Mouse (Mus musculus) heart, embryonic 15.5 days (tissue): Measurements from ENCODE around the gene Poc1a. TPM values are rescaled to one million over a fixed set of nuclear protein-coding genes. Genes with fewer than 3 reads are reported as not detected.
A peak's percentile ranks its signal among the peaks of the same experiment; 100 is the strongest.

Source experiments
- ATAC-seq: fragments of 200-750 bp; cut with Nextera tagmentation; replicated peaks from 2 replicates; pipeline ENCODE4 v1.8.0; 2017; ENCODE audit warnings: low read depth, moderate TSS enrichment; ENCODE audit not compliant: insufficient number of reproducible peaks, insufficient read depth, low FRiP score
- H3K27ac ChIP-seq: fragments of 300-500 bp; sonication (generic); 2 replicates; pipeline ENCODE4 v1.5.1; 2015; ENCODE audit warnings: mild to moderate bottlenecking, inconsistent platforms
- H3K27me3 ChIP-seq: fragments of 300-500 bp; sonication (generic); 2 replicates; pipeline ENCODE4 v1.6.1; 2015; ENCODE audit warnings: inconsistent platforms
- H3K36me3 ChIP-seq: fragments of 300-500 bp; sonication (generic); 2 replicates; pipeline ENCODE4 v1.6.1; 2015; ENCODE audit warnings: mild to moderate bottlenecking, inconsistent platforms
- H3K4me1 ChIP-seq: fragments of 300-500 bp; sonication (generic); replicated peaks from 2 replicates; pipeline ENCODE4 v1.6.1; 2015; ENCODE audit warnings: inconsistent platforms
- H3K4me2 ChIP-seq: fragments of 300-500 bp; sonication (generic); 2 replicates; pipeline ENCODE4 v1.6.1; 2015; ENCODE audit warnings: inconsistent platforms, mild to moderate bottlenecking, moderate library complexity
- H3K4me3 ChIP-seq: fragments of 300-500 bp; sonication (generic); 2 replicates; pipeline ENCODE4 v1.5.1; 2015; ENCODE audit warnings: mild to moderate bottlenecking, inconsistent platforms
- H3K9ac ChIP-seq: fragments of 300-500 bp; sonication (generic); 2 replicates; pipeline ENCODE4 v1.6.1; 2015; ENCODE audit warnings: mild to moderate bottlenecking, inconsistent platforms
- H3K9me3 ChIP-seq: fragments of 300-500 bp; sonication (generic); replicated peaks from 2 replicates; pipeline ENCODE4 v1.6.1; 2016; ENCODE audit warnings: inconsistent platforms
- WGBS: fragments of 180-500 bp; shearing (Covaris S2); methylation state at CpG from one replicate; pipeline ENCODE4 v1.1.7; 2015; ENCODE audit warnings: mixed read lengths; 5-methylcytosine and 5-hydroxymethylcytosine counted together
- polyA plus RNA-seq: library from polyadenylated mRNA; unstranded; fragments of >200 nt; fragmentation: Nextera tagmentation; extraction: Ambion mirVana; gene quantifications from 2 replicates; pipeline ENCODE4 v1.2.1, GENCODE M21; 2015

Gene Poc1a
- polyA plus RNA-seq, 1 experiment from 2014 or later = 23.7 TPM

DNA sequence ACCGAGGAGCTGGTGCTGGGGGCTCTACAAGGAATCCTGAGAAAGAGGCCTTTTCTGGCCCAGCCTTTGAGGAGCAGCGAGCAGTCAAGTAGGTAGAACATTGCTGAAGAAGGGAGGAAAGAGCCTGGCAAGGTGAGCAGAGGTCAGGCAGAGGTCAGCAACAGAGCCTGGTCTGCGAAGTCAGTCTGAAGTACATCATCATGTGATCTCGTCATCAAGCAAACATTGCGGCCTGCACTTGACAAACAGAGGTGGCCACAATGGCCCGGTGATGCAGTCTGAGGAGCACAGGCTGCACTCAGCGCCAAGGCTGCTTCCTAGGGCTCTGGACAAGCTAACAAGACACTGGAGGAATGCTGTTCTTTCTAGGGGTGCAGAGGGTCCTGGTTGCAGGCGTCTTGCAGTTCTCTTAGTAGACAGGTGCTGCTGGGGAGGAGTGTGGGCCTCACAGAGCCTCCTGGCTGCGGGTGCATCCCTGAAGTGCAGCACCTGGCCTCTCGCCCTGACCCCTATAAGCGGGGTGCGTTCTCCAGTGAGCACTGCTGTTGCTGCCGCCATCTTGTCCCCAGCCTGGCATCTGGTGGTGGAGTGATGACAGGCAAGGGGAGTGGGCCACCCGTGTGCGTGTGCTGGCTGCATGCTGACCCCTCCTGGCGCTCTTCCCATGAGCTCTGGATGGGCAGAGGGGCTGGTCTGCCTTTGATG lies 21.7 kb downstream of the Poc1a start:
- no peaks in the 10 kb centered on the region for H3K36me3 ChIP-seq

DNA sequence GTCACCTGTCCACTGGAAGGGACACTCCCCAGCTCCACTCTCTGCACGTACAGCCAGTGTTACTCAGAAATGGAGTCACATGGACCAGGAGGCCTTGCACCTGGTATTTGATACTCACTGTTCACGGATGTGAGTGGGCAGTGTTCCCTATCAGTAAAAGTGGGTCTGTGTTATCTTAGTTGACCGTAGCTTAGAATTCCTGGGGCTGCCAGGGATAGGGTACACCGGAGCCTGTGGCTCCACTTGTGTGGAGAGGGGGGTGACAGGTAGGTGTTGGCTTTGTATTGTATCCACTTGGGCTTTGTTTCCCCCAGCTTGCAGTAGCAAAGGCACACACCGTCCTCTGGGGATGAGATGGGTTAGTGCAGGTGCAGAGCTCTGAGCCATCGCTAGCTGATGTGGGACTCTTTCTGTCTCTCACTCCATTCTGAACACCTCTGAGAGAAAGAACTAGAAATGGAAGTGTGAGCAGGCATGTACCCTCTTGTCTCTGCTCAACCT lies 22.6 kb downstream of the Poc1a start:
- Histone ChIP-seq H3K27me3 (no peaks in the 10 kb centered on the region), H3K4me3 (no peak overlapping the region), H3K9ac (no peak overlapping the region), H3K4me2 (no peak overlapping the region), H3K9me3 (no peaks in the 10 kb centered on the region), H3K4me1 (peaks cover 21% of the 10 kb centered on the region), H3K36me3 (0 out of 2 replicates have a peak, but pooled peaks cover 2% of the 10 kb centered on the region), H3K27ac (no peak overlapping the region)
- WGBS = 50% methylated on average over 6 of the region's 6 CpGs
- ATAC-seq = 0 out of 2 replicates have a peak, but pooled peaks have one; percentile 3

More for the DNA sequence above, 21.7 kb downstream of the Poc1a start:
- Histone ChIP-seq H3K4me1 (peaks cover 20% of the 10 kb centered on the region), H3K4me3 (no peak overlapping the region), H3K4me2 (no peak overlapping the region), H3K9ac (no peak overlapping the region), H3K9me3 (no peaks in the 10 kb centered on the region), H3K27me3 (no peaks in the 10 kb centered on the region), H3K27ac (0 out of 2 replicates have a peak overlapping the region, but pooled peaks have one; percentile 32)
- WGBS = 65% methylated on average over 16 of the region's 16 CpGs
- no peak for ATAC-seq

DNA sequence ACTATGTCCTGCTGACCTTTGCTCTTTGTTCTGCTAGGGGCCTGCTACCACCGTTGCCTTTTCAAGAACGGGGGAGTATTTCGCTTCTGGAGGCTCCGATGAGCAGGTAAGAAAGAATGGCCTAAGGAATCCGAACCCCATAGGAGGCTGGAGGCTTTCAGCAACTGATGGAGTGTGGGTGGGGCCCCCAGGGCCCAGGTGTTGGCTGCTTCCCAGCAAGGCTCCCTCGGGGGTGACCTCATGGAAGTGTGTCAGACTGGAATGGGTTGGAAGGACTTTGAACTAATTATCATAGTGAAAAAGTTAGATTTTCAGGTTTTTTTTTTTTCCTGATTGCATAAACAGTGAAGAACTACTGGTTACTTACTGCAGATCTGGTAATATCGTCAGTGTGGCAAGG lies 24.4 kb downstream of the Poc1a start:
- Histone ChIP-seq H3K9ac (no peak overlapping the region), H3K4me3 (no peak overlapping the region), H3K27me3 (no peaks in the 10 kb centered on the region), H3K4me2 (no peak overlapping the region), H3K9me3 (no peaks in the 10 kb centered on the region), H3K4me1 (peaks cover 23% of the 10 kb centered on the region), H3K36me3 (0 out of 2 replicates have a peak, but pooled peaks cover 2% of the 10 kb centered on the region), H3K27ac (no peak overlapping the region)
- WGBS = 73% methylated on average over 7 of the region's 7 CpGs
- no peak for ATAC-seq

DNA sequence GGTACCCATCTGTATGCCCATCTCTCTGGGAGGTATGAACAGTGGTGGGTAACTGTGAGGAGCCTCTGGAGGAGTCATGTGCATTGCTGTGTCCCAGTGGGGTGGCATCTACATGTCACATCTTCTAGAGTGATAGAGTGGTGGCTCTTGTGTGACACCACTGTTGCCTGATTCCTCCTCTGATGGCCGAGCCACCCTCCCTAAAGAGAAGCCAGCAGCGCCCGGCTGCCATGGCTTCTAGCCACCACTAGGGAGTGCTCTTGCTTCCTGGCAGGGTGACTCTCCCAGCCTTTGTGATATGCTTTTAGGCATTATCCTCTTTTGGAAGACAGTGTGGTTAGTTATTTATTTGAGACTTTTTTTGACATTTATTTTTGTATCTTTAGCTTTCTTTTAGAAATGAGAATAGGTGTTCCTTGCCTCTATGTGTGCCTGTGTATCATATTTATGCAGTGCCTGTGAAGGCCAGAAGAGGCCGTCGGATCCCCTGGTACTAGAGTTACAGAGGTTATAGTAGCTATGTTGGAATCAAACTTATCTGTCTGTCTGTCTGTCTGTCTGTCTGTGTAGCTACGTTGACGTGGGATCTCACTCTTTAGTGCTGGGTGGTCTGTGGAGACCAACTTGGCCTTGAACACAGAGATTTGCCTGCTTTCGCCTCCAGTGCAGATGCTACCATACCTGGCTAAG lies 25.9 kb downstream of the Poc1a start:
- Histone ChIP-seq H3K36me3 (0 out of 2 replicates have a peak, but pooled peaks cover 2% of the 10 kb centered on the region), H3K4me1 (peaks cover 27% of the 10 kb centered on the region), H3K4me3 (no peak overlapping the region), H3K9ac (no peak overlapping the region), H3K27ac (no peak overlapping the region), H3K27me3 (no peaks in the 10 kb centered on the region), H3K9me3 (no peaks in the 10 kb centered on the region), H3K4me2 (no peak overlapping the region)
- no peak for ATAC-seq
- 48% methylated on average over 8 of the region's 8 CpGs for WGBS

DNA sequence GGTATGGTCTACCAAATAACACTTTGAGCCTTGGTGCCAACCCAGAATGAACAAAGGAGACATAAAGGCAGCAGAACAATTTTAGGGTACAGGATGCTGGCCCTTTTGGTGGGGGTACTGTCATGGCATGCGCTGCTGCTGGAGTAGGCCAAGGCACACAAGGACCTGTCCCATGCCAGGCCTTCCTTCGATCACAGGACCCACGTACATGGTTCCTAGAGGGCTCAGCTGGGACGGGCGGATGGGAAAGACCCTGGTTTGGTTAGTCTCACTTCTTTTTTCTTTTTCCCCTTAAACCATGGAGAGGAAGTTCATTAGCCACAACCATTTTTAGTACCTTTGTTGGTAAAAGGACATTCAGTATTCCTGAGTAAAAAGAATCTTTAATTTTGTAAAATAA lies 27.3 kb downstream of the Poc1a start:
- Histone ChIP-seq H3K27me3 (no peaks in the 10 kb centered on the region), H3K27ac (no peak overlapping the region), H3K4me2 (no peak overlapping the region), H3K36me3 (0 out of 2 replicates have a peak, but pooled peaks cover 2% of the 10 kb centered on the region), H3K4me3 (no peak overlapping the region), H3K4me1 (peaks cover 20% of the 10 kb centered on the region), H3K9me3 (no peaks in the 10 kb centered on the region), H3K9ac (no peak overlapping the region)
- ATAC-seq = no peak
- WGBS = 92% methylated on average over 5 of the region's 5 CpGs

DNA sequence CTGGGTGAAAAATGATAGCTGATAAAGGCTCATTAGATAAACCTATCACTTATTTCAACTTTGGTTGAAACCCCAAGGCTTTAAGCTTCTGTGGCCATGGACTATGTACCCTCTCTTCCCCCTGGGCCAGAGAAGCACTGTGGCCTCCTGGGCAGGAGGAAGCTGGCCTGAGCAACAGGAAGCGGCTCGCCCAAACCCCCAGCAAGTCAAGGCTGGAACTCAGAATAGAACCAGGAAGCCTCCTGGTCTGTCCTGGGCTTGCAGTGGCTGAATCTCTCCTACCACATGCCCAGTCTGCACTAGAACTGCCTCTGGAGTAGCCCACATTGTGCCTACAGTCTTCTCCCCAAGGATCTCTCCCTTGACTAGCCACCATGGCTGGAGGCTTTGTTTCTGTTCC lies 27.7 kb downstream of the Poc1a start:
- 0 out of 2 replicates have a peak overlapping the region, but pooled peaks have one; percentile 10 for H3K27ac ChIP-seq
- no peak overlapping the region for H3K9ac ChIP-seq
- H3K4me2 ChIP-seq = no peak overlapping the region
- no peaks in the 10 kb centered on the region for H3K9me3 ChIP-seq
- no peak overlapping the region for H3K4me3 ChIP-seq
- H3K27me3 ChIP-seq = no peaks in the 10 kb centered on the region
- ATAC-seq = no peak
- 0 out of 2 replicates have a peak, but pooled peaks cover 2% of the 10 kb centered on the region for H3K36me3 ChIP-seq
- WGBS = 78% methylated on average over 2 of the region's 2 CpGs
- H3K4me1 ChIP-seq = peaks cover 20% of the 10 kb centered on the region

DNA sequence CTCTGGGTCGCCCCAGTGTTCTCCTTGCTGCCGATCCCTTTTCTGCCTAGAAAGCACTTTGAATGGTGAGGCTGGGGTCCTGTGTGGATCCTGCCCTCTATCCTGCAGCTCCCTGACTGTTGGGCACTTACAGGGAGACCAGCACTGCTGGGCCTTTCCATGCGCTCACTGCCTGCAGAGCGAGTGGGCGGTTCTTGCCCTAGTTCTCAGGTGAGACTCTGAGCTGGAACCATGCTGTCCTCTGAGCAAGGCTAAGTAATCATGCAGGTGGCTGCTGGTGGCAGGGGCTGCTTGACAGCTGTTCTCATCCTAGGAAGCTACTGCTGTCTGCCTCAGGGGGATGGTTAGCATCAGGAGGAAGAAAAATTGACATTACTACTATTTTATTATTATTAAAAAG lies 28.1 kb downstream of the Poc1a start:
- Histone ChIP-seq H3K9ac (no peak overlapping the region), H3K27me3 (no peaks in the 10 kb centered on the region), H3K27ac (0 out of 2 replicates have a peak overlapping the region, but pooled peaks have one; percentile 10), H3K4me2 (no peak overlapping the region), H3K4me3 (no peak overlapping the region), H3K36me3 (0 out of 2 replicates have a peak, but pooled peaks cover 2% of the 10 kb centered on the region), H3K4me1 (peaks cover 18% of the 10 kb centered on the region), H3K9me3 (no peaks in the 10 kb centered on the region)
- no peak for ATAC-seq
- 86% methylated on average over 5 of the region's 5 CpGs for WGBS

DNA sequence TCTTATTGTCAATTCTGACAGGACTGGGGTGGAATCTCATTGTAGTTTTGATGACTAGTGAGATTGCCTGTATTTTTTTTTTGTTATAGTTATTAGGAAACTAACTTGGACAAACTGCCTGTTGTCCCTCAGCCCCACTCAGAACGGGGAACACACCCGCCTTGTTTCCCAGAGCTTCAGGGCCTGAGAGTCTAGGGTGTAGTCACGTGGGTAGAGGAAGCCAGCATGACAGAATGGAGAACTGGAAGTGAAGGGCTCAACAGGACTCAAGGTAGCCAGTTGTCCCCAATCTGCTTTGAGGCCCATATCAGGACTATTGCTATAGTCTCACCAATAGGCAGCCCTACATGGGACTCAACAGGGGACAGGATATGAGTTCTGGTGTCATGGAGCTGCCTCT lies 29.0 kb downstream of the Poc1a start:
- H3K4me1 ChIP-seq = peaks cover 14% of the 10 kb centered on the region
- no peak overlapping the region for H3K27ac ChIP-seq
- no peak for ATAC-seq
- no peaks in the 10 kb centered on the region for H3K9me3 ChIP-seq
- no peak overlapping the region for H3K9ac ChIP-seq
- peaks cover 2% of the 10 kb centered on the region; the same call in 1 of the 2 replicates for H3K36me3 ChIP-seq
- WGBS = 80% methylated on average over 3 of the region's 3 CpGs
- H3K4me3 ChIP-seq = no peak overlapping the region
- no peak overlapping the region for H3K4me2 ChIP-seq
- no peaks in the 10 kb centered on the region for H3K27me3 ChIP-seq

DNA sequence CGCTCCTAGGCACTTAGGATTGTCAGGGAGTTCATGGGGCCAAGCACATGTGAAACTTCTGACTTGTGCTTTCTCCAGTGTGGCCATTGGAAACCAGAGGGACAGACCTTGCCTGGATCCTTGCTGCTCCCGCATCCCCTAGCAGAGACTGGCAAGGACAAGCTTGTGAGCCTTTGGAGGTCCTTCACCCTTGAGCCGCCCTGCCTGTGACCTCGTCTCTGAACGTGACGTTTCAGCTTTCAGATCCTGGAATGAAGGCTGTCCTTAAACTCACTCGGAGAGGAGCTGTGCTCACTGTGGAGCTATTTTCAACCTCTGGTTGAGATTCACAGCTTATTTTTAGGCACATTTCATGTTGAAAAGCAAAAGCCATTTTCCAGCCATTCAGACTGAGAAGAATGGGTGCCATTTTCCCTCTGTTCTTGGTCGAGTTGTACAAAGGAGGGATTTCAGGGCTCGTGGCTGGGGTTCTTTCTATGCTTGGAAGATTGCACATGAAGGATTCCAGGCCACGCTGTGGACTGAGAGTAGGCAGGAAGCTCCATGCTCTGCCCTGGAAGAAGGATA lies 30.8 kb downstream of the Poc1a start:
- Histone ChIP-seq H3K36me3 (peaks cover 2% of the 10 kb centered on the region; the same call in 1 of the 2 replicates), H3K27me3 (no peaks in the 10 kb centered on the region), H3K9me3 (no peaks in the 10 kb centered on the region), H3K9ac (no peak overlapping the region), H3K4me3 (no peak overlapping the region), H3K27ac (peak overlapping the region; percentile 55), H3K4me1 (peaks cover 14% of the 10 kb centered on the region), H3K4me2 (no peak overlapping the region)
- no peak for ATAC-seq
- 44% methylated on average over 10 of the region's 10 CpGs for WGBS

DNA sequence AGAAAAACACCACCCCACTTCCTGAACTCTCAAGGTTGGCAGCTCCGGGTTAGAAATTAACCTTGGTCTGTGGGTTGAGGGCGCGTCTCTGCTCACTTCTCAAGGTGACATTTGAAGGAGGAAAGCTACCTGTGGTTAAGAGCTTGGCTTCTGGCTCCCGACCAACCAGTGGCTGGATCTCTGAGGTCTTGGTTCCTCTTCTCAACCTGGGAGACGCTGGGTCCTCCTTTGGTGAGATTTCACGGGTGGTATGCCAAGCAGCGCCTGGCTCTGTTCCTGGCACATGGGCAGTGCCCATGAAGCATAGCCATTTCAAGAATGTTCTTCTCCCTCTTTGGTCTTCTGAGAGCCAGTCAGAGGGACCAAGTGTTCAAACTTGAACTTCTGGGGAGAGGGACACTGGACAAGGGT lies 32.1 kb downstream of the Poc1a start:
- Histone ChIP-seq H3K27ac (no peak overlapping the region), H3K27me3 (no peaks in the 10 kb centered on the region), H3K4me2 (no peak overlapping the region), H3K4me3 (no peak overlapping the region), H3K36me3 (peaks cover 2% of the 10 kb centered on the region; the same call in 1 of the 2 replicates), H3K9ac (no peak overlapping the region), H3K4me1 (peaks cover 19% of the 10 kb centered on the region), H3K9me3 (no peaks in the 10 kb centered on the region)
- 88% methylated on average over 7 of the region's 7 CpGs for WGBS
- no peak for ATAC-seq

DNA sequence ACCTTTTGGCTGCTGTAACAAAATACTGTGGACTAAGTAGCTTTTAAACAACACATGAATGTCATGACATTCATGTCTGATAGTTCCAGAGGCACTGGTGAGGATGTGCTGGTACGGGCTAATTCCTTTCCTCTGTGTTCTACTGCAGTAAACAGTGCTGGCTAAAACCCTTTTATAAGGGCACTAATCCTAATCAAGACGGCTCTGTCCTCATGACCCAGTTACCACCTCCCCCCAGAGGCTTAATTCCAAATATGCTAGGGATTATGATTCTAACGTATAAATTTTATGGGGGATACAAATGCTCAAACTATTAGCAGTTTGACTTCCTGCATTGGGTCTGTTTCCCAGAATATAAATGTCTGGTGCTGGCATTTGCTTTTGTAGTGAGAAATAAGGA lies 33.3 kb downstream of the Poc1a start:
- Histone ChIP-seq H3K4me1 (peaks cover 28% of the 10 kb centered on the region), H3K27me3 (no peaks in the 10 kb centered on the region), H3K4me3 (no peak overlapping the region), H3K36me3 (no peaks in the 10 kb centered on the region; the same call in 1 of the 2 replicates), H3K9me3 (no peaks in the 10 kb centered on the region), H3K27ac (no peak overlapping the region), H3K9ac (no peak overlapping the region), H3K4me2 (no peak overlapping the region)
- WGBS = 72% methylated on average over 3 of the region's 3 CpGs
- ATAC-seq = no peak
